ENCODE assay signal across 20 mouse cellular contexts in the genomic region with DNA sequence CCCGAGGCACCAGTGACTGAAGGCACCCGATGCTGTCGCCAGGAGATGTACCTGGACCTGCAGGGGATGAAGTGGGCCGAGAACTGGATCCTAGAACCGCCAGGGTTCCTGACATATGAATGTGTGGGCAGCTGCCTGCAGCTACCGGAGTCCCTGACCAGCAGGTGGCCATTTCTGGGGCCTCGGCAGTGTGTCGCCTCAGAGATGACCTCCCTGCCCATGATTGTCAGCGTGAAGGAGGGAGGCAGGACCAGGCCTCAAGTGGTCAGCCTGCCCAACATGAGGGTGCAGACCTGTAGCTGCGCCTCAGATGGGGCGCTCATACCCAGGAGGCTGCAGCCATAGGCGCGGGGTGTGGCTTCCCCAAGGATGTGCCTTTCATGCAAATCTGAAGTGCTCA. TPM values are rescaled to one million over a fixed set of nuclear protein-coding genes. Genes with fewer than 3 reads are reported as not detected.
DNase-seq lines count a peak whose midpoint lies in the region; ATAC-seq and TF ChIP-seq lines count a peak whose summit lies in the region.
"Not testable (repeated sequence)": the region's sequence is repeated elsewhere in the genome, so short reads cannot be mapped to it uniquely, and the experiment has no call there.
"Had no signal": no experiment of that assay in that cellular context is flagged by ENCODE, and none has a peak within 500 bp of the region (broad histone marks: within the 10 kb centered on the region; RNA-seq: fewer than 3 reads in every experiment).

No protein-coding gene starts in this region.

- TF ChIP-seq POLR2A in ES-Bruce4 (IDR thresholded peaks at IDR 0.05; ENCODE audit: insufficient read depth, low read length); MEL (IDR thresholded peaks at IDR 0.05; ENCODE audit: control insufficient read depth in 1 of 2, insufficient read depth in 1 of 2, low read depth in 1 of 2, low read length in 2 of 2, poor library complexity in 1 of 2): not testable (repeated sequence)

- not testable (repeated sequence) for TF ChIP-seq EP300 in ES-Bruce4 (IDR thresholded peaks at IDR 0.05; ENCODE audit: insufficient read depth, low read depth, low read length); MEL (IDR thresholded peaks at IDR 0.05; ENCODE audit: low read depth in 1 of 2, low read length in 2 of 2)

- H3K9me3 ChIP-seq in ES-Bruce4 (replicated peaks; ENCODE audit: control insufficient read depth, insufficient read depth, low read length, poor library complexity, severe bottlenecking); MEL (replicated peaks; ENCODE audit: insufficient read depth, low read length); heart, embryonic 11.5 days (replicated peaks; ENCODE audit: control insufficient read depth, low read length); liver, embryonic 12.5 days (replicated peaks); liver, embryonic 15.5 days (replicated peaks); lung, embryonic 14.5 days (ENCODE audit: low read depth, low read length): not testable (repeated sequence)

- TF ChIP-seq CTCF in ES-Bruce4 (IDR thresholded peaks at IDR 0.05; ENCODE audit: low read depth, low read length); MEL (IDR thresholded peaks at IDR 0.05 in 2 of 3, conservative IDR thresholded peaks at IDR 0.05 in 1 of 3; ENCODE audit: control insufficient read depth in 1 of 3, insufficient read depth in 1 of 3, low read depth in 2 of 3, low read length in 3 of 3, poor library complexity in 1 of 3, severe bottlenecking in 1 of 3): not testable (repeated sequence)
- TF ChIP-seq CTCF in lung, embryonic 14.5 days (IDR thresholded peaks at IDR 0.05; ENCODE audit: low read depth) = 0 out of 2 replicates have a peak, but pooled peaks have one; percentile 5

- not testable (repeated sequence) for H3K79me2 ChIP-seq in MEL (ENCODE audit: control insufficient read depth, insufficient read depth, low read length, poor library complexity)

- WGBS in heart, embryonic 11.5 days (ENCODE audit: insufficient replicate concordance) = 26% methylated on average over 13 of the region's 13 CpGs
- 65% methylated on average over 13 of the region's 13 CpGs for WGBS in liver, embryonic 12.5 days (ENCODE audit: insufficient replicate concordance)
- WGBS in liver, embryonic 15.5 days (ENCODE audit: insufficient replicate concordance) = 64% methylated on average over 13 of the region's 13 CpGs
- WGBS in lung, embryonic 14.5 days = 38% methylated on average over 13 of the region's 13 CpGs

- not testable (repeated sequence) for H3K27me3 ChIP-seq in ES-Bruce4 (ENCODE audit: control insufficient read depth, insufficient read depth, low read length, poor library complexity, severe bottlenecking); MEL (ENCODE audit: control insufficient read depth in 1 of 2, insufficient read depth in 2 of 2, low read length in 2 of 2)
- H3K27me3 ChIP-seq in heart, embryonic 11.5 days (ENCODE audit: control insufficient read depth, insufficient read depth, low read length) = peaks cover 44% of the 10 kb centered on the region
- H3K27me3 ChIP-seq in liver, embryonic 12.5 days (replicated peaks) = peaks cover 53% of the 10 kb centered on the region
- H3K27me3 ChIP-seq in liver, embryonic 15.5 days = peaks cover 37% of the 10 kb centered on the region
- H3K27me3 ChIP-seq in lung, embryonic 14.5 days (ENCODE audit: insufficient read depth, low read length) = peaks cover 36% of the 10 kb centered on the region

- H3K4me1 ChIP-seq in ES-Bruce4 (ENCODE audit: control insufficient read depth, insufficient read depth, low read length); MEL (ENCODE audit: control insufficient read depth in 1 of 2, insufficient read depth in 2 of 2, low read length in 2 of 2); heart, embryonic 11.5 days (ENCODE audit: control insufficient read depth, insufficient read depth, low read length); lung, embryonic 14.5 days (ENCODE audit: insufficient read depth): not testable (repeated sequence)
- H3K4me1 ChIP-seq in liver, embryonic 12.5 days = peaks cover 68% of the 10 kb centered on the region
- peaks cover 66% of the 10 kb centered on the region for H3K4me1 ChIP-seq in liver, embryonic 15.5 days (replicated peaks)

- peak overlapping the region; percentile 65; the same call in 1 of the 2 replicates for H3K4me2 ChIP-seq in heart, embryonic 11.5 days
- H3K4me2 ChIP-seq in liver, embryonic 12.5 days = peak overlapping the region; percentile 80
- peak overlapping the region; percentile 83 for H3K4me2 ChIP-seq in liver, embryonic 15.5 days
- H3K4me2 ChIP-seq in lung, embryonic 14.5 days = not testable (repeated sequence)

- H3K27ac ChIP-seq in ES-Bruce4 (ENCODE audit: insufficient read depth, low read length); MEL (ENCODE audit: control insufficient read depth, low read depth, low read length); heart, embryonic 11.5 days (ENCODE audit: low read depth, low read length); lung, embryonic 14.5 days (ENCODE audit: low read depth): not testable (repeated sequence)
- peak overlapping the region; percentile 71; the same call in 1 of the 2 replicates for H3K27ac ChIP-seq in liver, embryonic 12.5 days
- peak overlapping the region; percentile 69; the same call in 1 of the 2 replicates for H3K27ac ChIP-seq in liver, embryonic 15.5 days (replicated peaks)

- TF ChIP-seq RAD21 in MEL (IDR thresholded peaks at IDR 0.05; ENCODE audit: low read depth, low read length) = not testable (repeated sequence)

- peak overlapping the region; percentile 17; the same call in 1 of the 2 replicates for H3K4me3 ChIP-seq in ES-Bruce4 (ENCODE audit: low read depth, low read length)
- not testable (repeated sequence) for H3K4me3 ChIP-seq in MEL (ENCODE audit: control insufficient read depth in 1 of 2, insufficient read depth in 1 of 2, low read depth in 2 of 2, low read length in 2 of 2); heart, embryonic 11.5 days (ENCODE audit: low read depth, low read length); lung, embryonic 14.5 days (ENCODE audit: low read depth, low read length)
- H3K4me3 ChIP-seq in liver, embryonic 12.5 days = peak overlapping the region; percentile 56
- H3K4me3 ChIP-seq in liver, embryonic 15.5 days (replicated peaks) = peak overlapping the region; percentile 58

- H3K36me3 ChIP-seq in ES-Bruce4 (ENCODE audit: control insufficient read depth, insufficient read depth, low read length, poor library complexity, severe bottlenecking); MEL (ENCODE audit: control insufficient read depth in 1 of 2, insufficient read depth in 2 of 2, low read length in 2 of 2); heart, embryonic 11.5 days (ENCODE audit: control insufficient read depth, insufficient read depth, low read length); liver, embryonic 12.5 days; liver, embryonic 15.5 days (replicated peaks); lung, embryonic 14.5 days (ENCODE audit: insufficient read depth): not testable (repeated sequence)

- H3K9ac ChIP-seq in ES-Bruce4 (ENCODE audit: low read depth, poor library complexity, severe bottlenecking); heart, embryonic 11.5 days (ENCODE audit: low read depth, low read length); lung, embryonic 14.5 days: not testable (repeated sequence)
- peak overlapping the region; percentile 63; the same call in 1 of the 2 replicates for H3K9ac ChIP-seq in MEL (ENCODE audit: control insufficient read depth, low read depth, low read length, poor library complexity, severe bottlenecking)
- peak overlapping the region; percentile 70; the same call in 1 of the 2 replicates for H3K9ac ChIP-seq in liver, embryonic 12.5 days
- H3K9ac ChIP-seq in liver, embryonic 15.5 days = 0 out of 2 replicates have a peak overlapping the region, but pooled peaks have one; percentile 48

- DNase-seq in MEL (ENCODE audit: low read depth, low spot score); lung, embryonic 14.5 days: not testable (repeated sequence)

- ATAC-seq in heart, embryonic 11.5 days (replicated peaks; ENCODE audit: insufficient number of reproducible peaks, low FRiP score, low TSS enrichment); liver, embryonic 12.5 days; liver, embryonic 15.5 days (ENCODE audit: insufficient read depth); lung, embryonic 14.5 days (ENCODE audit: insufficient read depth): not testable (repeated sequence)

RNA-seq across cellular contexts. Expression of a gene that starts 2.8 kb away (rescaled TPM):
- 53.2 and 60.3 TPM in 2 replicates for polyA plus RNA-seq in ES-Bruce4 (2011; ENCODE audit: insufficient read depth, insufficient read length, low read depth, missing spikeins)
- 3.5 and 6.4 TPM in 2 replicates for total RNA-seq in MEL (2012; rRNA removed)
- 1 to 10 TPM in 1 of 2 experiments, not detected in 1; 5.1 TPM for polyA plus RNA-seq in MEL (2012; ENCODE audit: insufficient read depth in 1 of 2, insufficient read length in 2 of 2, low read depth in 1 of 2, low replicate concordance in 2 of 2, missing spikeins in 1 of 2)
- 1.2 and 1.3 TPM in 2 replicates for polyA plus RNA-seq in heart, embryonic 11.5 days (2014; fragmentation: Nextera tagmentation; extraction: Ambion mirVana)
- 4.7 and 7.1 TPM in 2 replicates for polyA plus RNA-seq in liver, embryonic 12.5 days (2016; fragmentation: Nextera tagmentation; extraction: Ambion mirVana)
- 4.8 and 5.2 TPM in 2 replicates for polyA plus RNA-seq in liver, embryonic 15.5 days (2015; fragmentation: Nextera tagmentation; extraction: Ambion mirVana)
- 1.1 TPM in 2 replicates for polyA plus RNA-seq in lung, embryonic 14.5 days (2014; fragmentation: Nextera tagmentation; extraction: Ambion mirVana)
- total RNA-seq: CH12.LX; granulocyte monocyte progenitor cell, adult 5-6 weeks; hindbrain, postnatal 0 days had no signal
- polyA plus RNA-seq: forebrain, embryonic 13.5 days; inflammation-experienced regulatory T-cells, adult 6 months had no signal

RNA-seq across cellular contexts. Expression of a gene that starts 4.5 kb away (rescaled TPM):
- polyA plus RNA-seq in ES-Bruce4 (2011; ENCODE audit: insufficient read depth, insufficient read length, low read depth, missing spikeins) (26.9 and 27.7 TPM in 2 replicates), MEL (2012; ENCODE audit: insufficient read depth in 1 of 2, insufficient read length in 2 of 2, low read depth in 1 of 2, low replicate concordance in 2 of 2, missing spikeins in 1 of 2) (10 to 100 TPM in 1 of 2 experiments, not detected in 1; 12.8 TPM)
- total RNA-seq in MEL (2012; rRNA removed) = 7.5 and 7.7 TPM in 2 replicates
- 5.8 and 6.7 TPM in 2 replicates for polyA plus RNA-seq in heart, embryonic 11.5 days (2014; fragmentation: Nextera tagmentation; extraction: Ambion mirVana)
- polyA plus RNA-seq in liver, embryonic 12.5 days (2016; fragmentation: Nextera tagmentation; extraction: Ambion mirVana) = 6.5 and 6.6 TPM in 2 replicates
- polyA plus RNA-seq in liver, embryonic 15.5 days (2015; fragmentation: Nextera tagmentation; extraction: Ambion mirVana) = 8.0 and 9.3 TPM in 2 replicates
- polyA plus RNA-seq in lung, embryonic 14.5 days (2014; fragmentation: Nextera tagmentation; extraction: Ambion mirVana) = 10.4 and 10.9 TPM in 2 replicates

RNA-seq across cellular contexts. Expression of a gene that starts 33.5 kb away (rescaled TPM):
- polyA plus RNA-seq in ES-Bruce4 (2011; ENCODE audit: insufficient read depth, insufficient read length, low read depth, missing spikeins) (97.4 and 109 TPM in 2 replicates), MEL (2012; ENCODE audit: insufficient read depth in 1 of 2, insufficient read length in 2 of 2, low read depth in 1 of 2, low replicate concordance in 2 of 2, missing spikeins in 1 of 2) (100 to 1,000 TPM in 1 of 2 experiments, not detected in 1; 125 TPM)
- 128 and 183 TPM in 2 replicates for total RNA-seq in MEL (2012; rRNA removed)
- 64.3 and 72.5 TPM in 2 replicates for polyA plus RNA-seq in heart, embryonic 11.5 days (2014; fragmentation: Nextera tagmentation; extraction: Ambion mirVana)
- 146 and 150 TPM in 2 replicates for polyA plus RNA-seq in liver, embryonic 12.5 days (2016; fragmentation: Nextera tagmentation; extraction: Ambion mirVana)
- polyA plus RNA-seq in liver, embryonic 15.5 days (2015; fragmentation: Nextera tagmentation; extraction: Ambion mirVana) = 93.6 and 108 TPM in 2 replicates
- 83.7 and 92.5 TPM in 2 replicates for polyA plus RNA-seq in lung, embryonic 14.5 days (2014; fragmentation: Nextera tagmentation; extraction: Ambion mirVana)

RNA-seq across cellular contexts. Expression of a gene that starts 44.7 kb away (rescaled TPM):
- 117 and 124 TPM in 2 replicates for polyA plus RNA-seq in ES-Bruce4 (2011; ENCODE audit: insufficient read depth, insufficient read length, low read depth, missing spikeins)
- total RNA-seq in MEL (2012; rRNA removed) = not detected in 2 replicates
- polyA plus RNA-seq in MEL (2012; ENCODE audit: insufficient read depth in 1 of 2, insufficient read length in 2 of 2, low read depth in 1 of 2, low replicate concordance in 2 of 2, missing spikeins in 1 of 2) = not detected
- not detected in 2 replicates for polyA plus RNA-seq in heart, embryonic 11.5 days (2014; fragmentation: Nextera tagmentation; extraction: Ambion mirVana)
- not detected in 2 replicates for polyA plus RNA-seq in liver, embryonic 12.5 days (2016; fragmentation: Nextera tagmentation; extraction: Ambion mirVana)
- polyA plus RNA-seq in liver, embryonic 15.5 days (2015; fragmentation: Nextera tagmentation; extraction: Ambion mirVana) = not detected in 2 replicates
- polyA plus RNA-seq in lung, embryonic 14.5 days (2014; fragmentation: Nextera tagmentation; extraction: Ambion mirVana) = 0.08 TPM in 1 of 2 replicates, not detected in the other
- total RNA-seq: CH12.LX; gastrocnemius, adult 18-20 months; gastrocnemius, postnatal 10 days; gastrocnemius, postnatal 36 days; granulocyte monocyte progenitor cell, adult 5-6 weeks; heart, adult 8-10 months; heart, postnatal 4 days had no signal
- polyA plus RNA-seq: embryonic facial prominence, embryonic 11.5 days; forebrain, embryonic 10.5 days; hindbrain, embryonic 11.5 days; inflammation-experienced regulatory T-cells, adult 6 months; intestine, embryonic 16.5 days had no signal
